Mouse (Mus musculus) cortical plate, adult 2 months (tissue): ENCODE data around the gene Hmox1.

ENCODE experiments used
- CTCF ChIP-seq: fragments of 200-500 bp; IDR thresholded peaks from 2 replicates; pipeline ENCODE4 v1.5.1; 2011; ENCODE audit warnings: mild to moderate bottlenecking, control low read depth, low read length; ENCODE audit not compliant: insufficient read depth; ENCODE audit errors: extremely low read depth
- POLR2A ChIP-seq: fragments of 200-500 bp; IDR thresholded peaks from 2 replicates; pipeline ENCODE4 v1.6.1; 2011; ENCODE audit warnings: mild to moderate bottlenecking, low read length, control low read depth; ENCODE audit not compliant: insufficient read depth; ENCODE audit errors: extremely low read depth

DNA sequence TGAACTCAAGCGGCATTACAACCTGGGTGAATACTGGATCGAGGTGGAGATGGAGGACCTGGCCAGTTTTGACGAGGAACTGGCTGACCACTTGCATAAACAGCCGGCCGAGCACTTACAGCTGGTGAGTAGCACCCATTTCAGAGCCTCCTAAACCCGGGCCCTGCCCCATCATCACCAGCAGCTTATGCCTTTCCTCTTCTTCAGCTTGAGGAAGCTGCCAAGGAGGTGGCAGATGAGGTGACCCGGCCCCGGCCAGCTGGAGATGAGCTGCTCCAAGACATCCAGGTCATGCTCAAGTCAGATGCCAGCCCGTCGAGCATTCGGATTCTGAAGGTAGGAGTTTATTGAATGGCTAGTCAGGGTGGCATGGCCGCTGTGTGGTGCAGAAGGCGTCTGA is 16.7 kb downstream of the Hmox1 start:
- TF ChIP-seq CTCF (no peak), POLR2A (no peak)
